ENCODE assay signal across 9 mouse cellular contexts in genomic region chr12:97888801-97889455, GRCm38 (mm10).
DNase-seq lines count a peak whose midpoint lies in the region; ATAC-seq and TF ChIP-seq lines count a peak whose summit lies in the region.
"Had no signal": no experiment of that assay in that cellular context is flagged by ENCODE, and none has a peak within 500 bp of the region (broad histone marks: within the 10 kb centered on the region; RNA-seq: fewer than 3 reads in every experiment).

No protein-coding gene starts in this region.

- TF ChIP-seq EP300 in liver, postnatal 0 days (IDR thresholded peaks at IDR 0.05; ENCODE audit: low read depth), result no peak

- 0 out of 4 replicates have a peak, but pooled peaks cover 0 to 2% of the 10 kb centered on the region in 2 experiments for H3K4me1 ChIP-seq in heart, embryonic 14.5 days (ENCODE audit: control insufficient read depth in 2 of 2, insufficient read depth in 2 of 2, low read length in 2 of 2)
- peaks cover 13% of the 10 kb centered on the region for H3K4me1 ChIP-seq in forebrain, postnatal 0 days (ENCODE audit: insufficient read depth)
- H3K4me1 ChIP-seq in midbrain, embryonic 11.5 days (ENCODE audit: control insufficient read depth, insufficient read depth, low read length), result peaks cover 9% of the 10 kb centered on the region
- no peaks in the 10 kb centered on the region for H3K4me1 ChIP-seq in liver, postnatal 0 days (ENCODE audit: insufficient read depth)

- 31% methylated on average over 12 of the region's 12 CpGs for WGBS in heart, embryonic 14.5 days
- 4% methylated on average over 12 of the region's 12 CpGs for WGBS in forebrain, postnatal 0 days
- WGBS in midbrain, embryonic 11.5 days, result 5% methylated on average over 12 of the region's 12 CpGs
- 35% methylated on average over 12 of the region's 12 CpGs for WGBS in liver, postnatal 0 days (ENCODE audit: insufficient replicate concordance)

- H3K4me2 ChIP-seq in heart, embryonic 14.5 days (ENCODE audit: low read length), result peak overlapping the region; percentile 44
- H3K4me2 ChIP-seq in forebrain, postnatal 0 days (ENCODE audit: low read depth), result peak overlapping the region; percentile 40
- H3K4me2 ChIP-seq in midbrain, embryonic 11.5 days, result peak overlapping the region; percentile 24; the same call in 1 of the 2 replicates
- H3K4me2 ChIP-seq in liver, postnatal 0 days (ENCODE audit: low read depth, low read length), result no peak overlapping the region

- ATAC-seq in heart, embryonic 14.5 days (ENCODE audit: insufficient number of reproducible peaks, insufficient read depth, low FRiP score, low read depth), result no peak
- ATAC-seq in forebrain, postnatal 0 days, result peak; percentile 92
- peak; percentile 81 for ATAC-seq in midbrain, embryonic 11.5 days (ENCODE audit: low FRiP score)
- ATAC-seq in liver, postnatal 0 days, result no peak
- no peak for ATAC-seq in CD4-positive, CD25-positive, alpha-beta regulatory T cell, adult 4 months
- no peak for ATAC-seq in megakaryocyte-erythroid progenitor cell, adult 5-6 weeks (replicated peaks; ENCODE audit: low FRiP score, low TSS enrichment, poor library complexity, severe bottlenecking)

- H3K36me3 ChIP-seq in heart, embryonic 14.5 days (ENCODE audit: control insufficient read depth, insufficient read depth, low read length), result no peaks in the 10 kb centered on the region
- no peaks in the 10 kb centered on the region for H3K36me3 ChIP-seq in forebrain, postnatal 0 days (ENCODE audit: insufficient read depth)
- no peaks in the 10 kb centered on the region for H3K36me3 ChIP-seq in midbrain, embryonic 11.5 days (ENCODE audit: control insufficient read depth, insufficient read depth, low read length)
- H3K36me3 ChIP-seq in liver, postnatal 0 days (replicated peaks; ENCODE audit: insufficient read depth, low read length), result no peaks in the 10 kb centered on the region

- no peak overlapping the region for H3K27ac ChIP-seq in heart, embryonic 14.5 days (replicated peaks in 1 of 2; ENCODE audit: control insufficient read depth in 1 of 2, insufficient read depth in 1 of 2, low read depth in 2 of 2, low read length in 2 of 2)
- H3K27ac ChIP-seq in forebrain, postnatal 0 days (ENCODE audit: low read depth, low read length), result peak overlapping the region; percentile 64
- peak overlapping the region; percentile 9; the same call in 1 of the 2 replicates for H3K27ac ChIP-seq in midbrain, embryonic 11.5 days (ENCODE audit: low read depth, low read length)
- H3K27ac ChIP-seq in liver, postnatal 0 days (ENCODE audit: low read depth), result no peak overlapping the region

- H3K9ac ChIP-seq in heart, embryonic 14.5 days (ENCODE audit: low read length), result no peak overlapping the region; the same call in 1 of the 2 replicates
- H3K9ac ChIP-seq in forebrain, postnatal 0 days, result no peak overlapping the region
- no peak overlapping the region for H3K9ac ChIP-seq in midbrain, embryonic 11.5 days (ENCODE audit: low read length)
- H3K9ac ChIP-seq in liver, postnatal 0 days (replicated peaks), result no peak overlapping the region

- no peak for TF ChIP-seq CTCF in forebrain, postnatal 0 days (IDR thresholded peaks at IDR 0.05; ENCODE audit: low read depth)
- TF ChIP-seq CTCF in liver, postnatal 0 days (IDR thresholded peaks at IDR 0.05; ENCODE audit: low read depth), result no peak

- no peaks in the 10 kb centered on the region for H3K27me3 ChIP-seq in heart, embryonic 14.5 days (ENCODE audit: control insufficient read depth, insufficient read depth, low read length)
- no peaks in the 10 kb centered on the region for H3K27me3 ChIP-seq in forebrain, postnatal 0 days (ENCODE audit: insufficient read depth, low read length)
- H3K27me3 ChIP-seq in midbrain, embryonic 11.5 days (ENCODE audit: control insufficient read depth, insufficient read depth, low read length), result no peaks in the 10 kb centered on the region
- no peaks in the 10 kb centered on the region for H3K27me3 ChIP-seq in liver, postnatal 0 days (ENCODE audit: insufficient read depth, low read length)

- no peak for DNase-seq in heart, postnatal 10 days
- peak; percentile 55 for DNase-seq in brain, embryonic 18.5 days (ENCODE audit: low read depth, low spot score)
- peak; percentile 77 for DNase-seq in forebrain, postnatal 0 days
- DNase-seq in midbrain, embryonic 11.5 days (ENCODE audit: low spot score, missing footprints), result peak; percentile 90
- DNase-seq in liver, postnatal 0 days, result no peak
- DNase-seq: adrenal gland, adult 2 months had no signal

- H3K9me3 ChIP-seq in heart, embryonic 14.5 days (ENCODE audit: control insufficient read depth, low read length), result no peaks in the 10 kb centered on the region
- no peaks in the 10 kb centered on the region for H3K9me3 ChIP-seq in forebrain, postnatal 0 days (ENCODE audit: low read length)
- H3K9me3 ChIP-seq in midbrain, embryonic 11.5 days (ENCODE audit: control insufficient read depth, low read length), result no peaks in the 10 kb centered on the region
- no peaks in the 10 kb centered on the region for H3K9me3 ChIP-seq in liver, postnatal 0 days (ENCODE audit: low read length)

- no peak overlapping the region; a peak in 1 of 4 replicates for H3K4me3 ChIP-seq in heart, embryonic 14.5 days (ENCODE audit: control insufficient read depth in 1 of 2, insufficient read depth in 1 of 2, low read depth in 1 of 2, low read length in 2 of 2)
- peak overlapping the region; percentile 16; the same call in 1 of the 2 replicates for H3K4me3 ChIP-seq in forebrain, postnatal 0 days (ENCODE audit: low read depth, low read length)
- no peak overlapping the region for H3K4me3 ChIP-seq in midbrain, embryonic 11.5 days (ENCODE audit: low read depth, low read length)
- no peak overlapping the region for H3K4me3 ChIP-seq in liver, postnatal 0 days (ENCODE audit: low read depth, low read length)

- intact Hi-C loops in heart, postnatal 10 days (cut with DNase I), result no loop called here

Comparison
In these comparisons a context has a peak if more than half of its experiments do, and no peak if none do; other contexts are left out.
1. ATAC-seq: peak in forebrain, postnatal 0 days (single experiment) and midbrain, embryonic 11.5 days (single experiment); none in heart, embryonic 14.5 days (single experiment), liver, postnatal 0 days (single experiment), CD4-positive, CD25-positive, alpha-beta regulatory T cell, adult 4 months (single experiment) and megakaryocyte-erythroid progenitor cell, adult 5-6 weeks (single experiment).
2. H3K27ac ChIP-seq: peak in forebrain, postnatal 0 days (single experiment) and midbrain, embryonic 11.5 days (single experiment); none in heart, embryonic 14.5 days (0 of 2) and liver, postnatal 0 days (single experiment).
3. DNase-seq: peak in brain, embryonic 18.5 days (single experiment), forebrain, postnatal 0 days (single experiment) and midbrain, embryonic 11.5 days (single experiment); none in heart, postnatal 10 days (0 of 2) and liver, postnatal 0 days (single experiment).